Mouse (Mus musculus) small intestine, adult 2 months (tissue): Measurements from ENCODE around the gene Gm8011. TPM values are rescaled to one million over a fixed set of nuclear protein-coding genes. Genes with fewer than 3 reads are reported as not detected.
"Not testable (repeated sequence)": the region's sequence is repeated elsewhere in the genome, so short reads cannot be mapped to it uniquely, and the experiment has no call there.

Experiments
- H3K27ac ChIP-seq: fragments of 200-500 bp; 2 replicates; pipeline ENCODE4 v1.5.1; 2012; ENCODE audit warnings: low read depth, low read length, control low read depth, inconsistent platforms; ENCODE audit not compliant: insufficient read depth
- H3K27me3 ChIP-seq: fragments of 200-500 bp; 2 replicates; pipeline ENCODE4 v1.6.1; 2012; ENCODE audit warnings: mild to moderate bottlenecking, moderate library complexity, low read length, inconsistent platforms; ENCODE audit not compliant: control insufficient read depth, insufficient read depth
- H3K36me3 ChIP-seq: fragments of 200-500 bp; 2 replicates; pipeline ENCODE4 v1.6.1; 2012; ENCODE audit warnings: mild to moderate bottlenecking, low read length, control low read depth, inconsistent platforms; ENCODE audit not compliant: control insufficient read depth, insufficient read depth
- H3K4me1 ChIP-seq: fragments of 200-500 bp; 2 replicates; pipeline ENCODE4 v1.6.1; 2012; ENCODE audit warnings: low read length, inconsistent platforms, mixed read lengths; ENCODE audit not compliant: control insufficient read depth, insufficient read depth, insufficient read length
- H3K4me3 ChIP-seq: fragments of 200-500 bp; 2 replicates; pipeline ENCODE4 v1.5.1; 2012; ENCODE audit warnings: low read depth, mild to moderate bottlenecking, control low read depth, inconsistent platforms, low read length, moderate library complexity
- WGBS: fragments of 180-500 bp; shearing (Covaris S2); methylation state at CpG from one replicate; pipeline ENCODE4 v1.1.7; 2018; 5-methylcytosine and 5-hydroxymethylcytosine counted together
- polyA plus RNA-seq: library from polyadenylated mRNA; depleted of rRNA; stranded (reverse); fragments of >200 nt; gene quantifications from 2 replicates; pipeline ENCODE4 v1.2.3, GENCODE M21; 2012; rRNA removed

Gene Gm8011
- polyA plus RNA-seq, result not detected in 2 replicates

GRCm38 (mm10) chr14:42463581-42463980 lies at the start of gene Gm8011:
Gene Gm8011, plus strand, starts transcription at chr14:42463881.
- 45% methylated on average over 2 of the region's 2 CpGs for WGBS
- not testable (repeated sequence) for H3K27ac ChIP-seq, H3K27me3 ChIP-seq, H3K36me3 ChIP-seq, H3K4me1 ChIP-seq, H3K4me3 ChIP-seq

- H3K27ac ChIP-seq, H3K36me3 ChIP-seq, H3K4me3 ChIP-seq, H3K27me3 ChIP-seq, H3K4me1 ChIP-seq: not testable (repeated sequence)
- 90% methylated on average over 3 of the region's 4 CpGs for WGBS
Observed at GRCm38 (mm10) chr14:42439573-42439972, 24.1 kb upstream of the Gm8011 start, which contains the start of gene Gm8005. Gene Gm8005, minus strand, starts transcription at chr14:42439673.

GRCm38 (mm10) chr14:42502249-42502648 lies 38.6 kb downstream of the Gm8011 start, which contains the start of gene Gm8020:
Gene Gm8020, minus strand, starts transcription at chr14:42502349.
- 88% methylated on average over 2 of the region's 3 CpGs for WGBS
- H3K36me3 ChIP-seq, H3K27ac ChIP-seq, H3K27me3 ChIP-seq, H3K4me3 ChIP-seq, H3K4me1 ChIP-seq: not testable (repeated sequence)

Other genes starting within 250 kb of the Gm8011 start
- not detected in 2 replicates for gene Gm17026, start 203.8 kb upstream of the Gm8011 start, polyA plus RNA-seq
- gene Gm9611, start 166.5 kb upstream of the Gm8011 start, polyA plus RNA-seq, result not detected in 2 replicates
- gene Gm7995, start 153.7 kb upstream of the Gm8011 start, polyA plus RNA-seq, result not detected in 2 replicates
- not detected in 2 replicates for gene Gm8005, start 24.2 kb upstream of the Gm8011 start, polyA plus RNA-seq
- not detected in 2 replicates for gene Gm8020, start 38.5 kb downstream of the Gm8011 start, polyA plus RNA-seq
- not detected in 2 replicates for gene Gm8024, start 60.4 kb downstream of the Gm8011 start, polyA plus RNA-seq
- not detected in 2 replicates for gene Gm17124, start 136.0 kb downstream of the Gm8011 start, polyA plus RNA-seq
- not detected in 2 replicates for gene Gm3633, start 178.0 kb downstream of the Gm8011 start, polyA plus RNA-seq
- not detected in 2 replicates for gene Gm10378, start 192.1 kb downstream of the Gm8011 start, polyA plus RNA-seq